Mouse (Mus musculus): Measurements from ENCODE around the gene Amigo3. TPM values are rescaled to one million over a fixed set of nuclear protein-coding genes. Genes with fewer than 3 reads are reported as not detected.

Gene Amigo3
- polyA plus RNA-seq, 1 experiment from 2014 or later: 2.9 TPM

DNA sequence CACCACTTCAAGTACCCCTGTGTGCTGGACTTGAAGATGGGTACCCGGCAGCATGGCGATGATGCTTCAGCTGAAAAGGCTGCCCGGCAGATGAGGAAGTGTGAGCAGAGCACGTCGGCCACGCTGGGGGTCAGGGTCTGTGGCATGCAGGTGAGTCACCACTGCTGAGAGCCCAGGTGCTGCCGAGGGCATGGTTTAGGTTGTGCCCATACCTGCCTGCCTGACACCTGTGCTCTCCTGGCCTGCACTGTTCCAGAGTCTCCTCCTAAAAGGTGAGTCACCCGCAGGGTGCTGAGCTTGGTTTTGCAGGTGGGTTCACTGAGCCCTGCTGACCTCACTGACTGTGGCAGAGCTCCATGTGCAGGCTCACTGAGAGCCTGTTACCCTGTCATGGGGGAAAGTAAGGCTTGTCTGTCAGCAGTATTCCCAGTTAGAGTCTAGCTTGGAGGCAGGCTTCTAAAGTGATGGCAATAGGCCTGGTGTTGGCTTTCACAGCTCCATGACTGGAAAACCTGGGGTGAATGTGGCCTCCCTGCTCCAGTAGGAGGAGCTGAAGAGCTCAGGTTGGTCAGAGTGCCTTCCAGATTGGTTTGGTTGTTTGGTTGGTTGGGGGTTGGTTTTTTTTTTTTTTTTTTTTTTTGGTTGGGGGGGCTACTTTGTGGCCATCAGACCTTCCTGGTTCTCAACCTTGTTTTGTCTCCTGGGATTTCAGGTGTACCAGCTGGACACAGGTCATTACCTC, 8.0 kb upstream of the Amigo3 start:
- no peaks in the 10 kb centered on the region for H3K27me3 ChIP-seq
- no peaks in the 10 kb centered on the region for H3K9me3 ChIP-seq
- H3K36me3 ChIP-seq: peaks cover 59% of the 10 kb centered on the region
- WGBS: over 99% methylated on average over 8 of the region's 8 CpGs
- no peak overlapping the region for H3K4me3 ChIP-seq
- ATAC-seq (ENCODE audit: low FRiP score, low read depth): no peak
- no peak overlapping the region for H3K9ac ChIP-seq
- H3K27ac ChIP-seq (replicated peaks): no peak overlapping the region
- no peak overlapping the region for H3K4me2 ChIP-seq
- peaks cover 18% of the 10 kb centered on the region for H3K4me1 ChIP-seq (replicated peaks)

DNA sequence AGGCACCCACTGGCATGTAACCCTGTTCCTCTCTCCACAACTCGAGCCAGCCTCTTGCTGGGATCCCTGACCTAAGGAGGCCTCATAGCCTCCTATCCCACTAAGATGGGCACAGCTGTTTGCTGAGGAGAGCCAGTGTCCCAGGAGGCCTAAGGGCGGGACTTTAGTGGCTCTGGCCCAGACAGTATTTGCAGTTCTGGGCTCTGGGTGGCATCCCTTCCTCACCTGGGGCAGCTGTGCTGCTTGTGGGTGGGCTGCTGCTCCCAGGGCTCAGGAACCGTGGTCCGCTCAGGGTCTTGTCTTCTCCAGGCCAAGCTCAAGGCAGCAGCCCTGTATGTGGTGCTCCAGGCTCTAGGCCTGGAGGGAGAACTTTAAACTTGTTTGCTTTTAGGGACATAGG, 6.4 kb upstream of the Amigo3 start:
- Histone ChIP-seq H3K9me3 (no peaks in the 10 kb centered on the region), H3K4me2 (no peak overlapping the region), H3K9ac (no peak overlapping the region), H3K4me1 (replicated peaks) (peaks cover 27% of the 10 kb centered on the region), H3K27me3 (no peaks in the 10 kb centered on the region), H3K27ac (replicated peaks) (no peak overlapping the region), H3K36me3 (peaks cover 51% of the 10 kb centered on the region), H3K4me3 (no peak overlapping the region)
- no peak for ATAC-seq (ENCODE audit: low FRiP score, low read depth)
- 94% methylated on average over 4 of the region's 4 CpGs for WGBS

DNA sequence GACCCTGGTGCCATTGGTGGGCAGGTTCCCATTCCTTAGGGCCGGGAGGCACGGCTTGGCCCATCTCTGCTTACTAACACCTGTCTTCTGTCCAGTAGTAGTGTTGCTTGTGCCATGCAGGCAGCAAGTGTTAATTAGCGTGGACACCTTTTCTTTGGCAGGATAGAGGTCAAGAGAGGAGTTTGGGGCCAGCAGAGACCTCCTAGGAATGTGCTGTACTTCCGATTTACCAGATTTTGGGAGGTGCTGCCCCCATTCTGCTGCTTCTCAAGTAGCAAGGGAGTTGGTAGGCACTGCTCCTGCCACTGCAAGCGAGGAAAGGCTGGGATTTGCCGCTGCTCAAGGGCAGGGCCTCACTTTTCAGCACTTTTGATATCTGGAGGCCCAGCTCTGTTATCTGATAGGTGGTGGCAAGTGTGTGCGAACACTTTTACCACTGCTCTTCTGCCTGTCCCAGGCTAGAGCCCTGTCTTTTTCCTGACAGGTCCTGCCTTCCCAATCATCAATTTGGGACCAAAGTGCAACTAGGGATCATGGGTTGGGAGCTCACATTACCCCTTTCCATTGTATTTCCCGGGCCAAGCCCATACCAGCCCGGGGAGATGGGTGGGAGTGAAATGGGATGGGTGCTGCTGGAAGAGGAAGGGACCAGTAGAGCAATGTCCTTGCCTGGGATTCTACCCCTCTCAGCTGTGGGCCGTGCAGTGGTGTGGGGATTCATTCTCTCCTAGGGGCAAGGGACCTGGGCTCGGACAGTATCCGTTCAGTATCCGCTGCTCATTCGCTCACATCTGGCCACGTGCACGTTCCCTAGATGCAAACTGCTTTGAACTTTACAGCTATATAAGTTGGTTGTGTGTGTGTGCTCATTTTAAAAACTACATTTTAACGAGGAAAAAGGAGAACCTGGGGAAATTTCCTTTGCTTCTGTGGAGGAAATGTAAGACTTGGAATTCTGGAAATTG, 5.1 kb upstream of the Amigo3 start:
- no peaks in the 10 kb centered on the region for H3K27me3 ChIP-seq
- H3K4me2 ChIP-seq: peak overlapping the region; percentile 89
- no peak for ATAC-seq (ENCODE audit: low FRiP score, low read depth)
- 51% methylated on average over 17 of the region's 17 CpGs for WGBS
- peak overlapping the region; percentile 27 for H3K9ac ChIP-seq
- H3K27ac ChIP-seq (replicated peaks): peak overlapping the region; percentile 78
- peaks cover 34% of the 10 kb centered on the region for H3K4me1 ChIP-seq (replicated peaks)
- H3K36me3 ChIP-seq: peaks cover 41% of the 10 kb centered on the region
- H3K9me3 ChIP-seq: no peaks in the 10 kb centered on the region
- peak overlapping the region; percentile 54 for H3K4me3 ChIP-seq

DNA sequence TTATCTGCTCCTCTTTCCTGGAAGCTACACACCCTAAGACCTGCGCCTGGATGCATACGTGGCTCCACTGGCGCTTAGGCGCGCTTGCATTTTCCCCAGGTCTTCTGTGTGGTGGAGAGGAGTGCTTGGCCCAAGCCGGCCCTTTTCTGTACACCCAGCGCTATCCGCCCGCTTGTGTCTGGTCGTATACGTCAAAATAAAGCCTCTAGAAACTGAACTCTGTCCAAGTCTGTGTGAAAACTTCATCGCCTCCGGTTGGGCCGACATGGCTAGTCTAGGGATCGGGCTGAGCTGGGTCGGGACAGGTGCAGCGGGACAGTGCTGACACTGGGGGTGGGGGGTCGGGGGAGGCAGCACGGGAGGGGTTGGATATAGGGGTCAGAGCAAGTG, 4.4 kb upstream of the Amigo3 start:
- Histone ChIP-seq H3K4me1 (replicated peaks) (peaks cover 38% of the 10 kb centered on the region), H3K27me3 (no peaks in the 10 kb centered on the region), H3K4me3 (peak overlapping the region; percentile 54), H3K4me2 (peak overlapping the region; percentile 89), H3K9me3 (no peaks in the 10 kb centered on the region), H3K36me3 (peaks cover 35% of the 10 kb centered on the region), H3K27ac (replicated peaks) (peak overlapping the region; percentile 78), H3K9ac (peak overlapping the region; percentile 27)
- peak; percentile 35 for ATAC-seq (ENCODE audit: low FRiP score, low read depth)
- WGBS: under 1% methylated on average over 19 of the region's 19 CpGs

DNA sequence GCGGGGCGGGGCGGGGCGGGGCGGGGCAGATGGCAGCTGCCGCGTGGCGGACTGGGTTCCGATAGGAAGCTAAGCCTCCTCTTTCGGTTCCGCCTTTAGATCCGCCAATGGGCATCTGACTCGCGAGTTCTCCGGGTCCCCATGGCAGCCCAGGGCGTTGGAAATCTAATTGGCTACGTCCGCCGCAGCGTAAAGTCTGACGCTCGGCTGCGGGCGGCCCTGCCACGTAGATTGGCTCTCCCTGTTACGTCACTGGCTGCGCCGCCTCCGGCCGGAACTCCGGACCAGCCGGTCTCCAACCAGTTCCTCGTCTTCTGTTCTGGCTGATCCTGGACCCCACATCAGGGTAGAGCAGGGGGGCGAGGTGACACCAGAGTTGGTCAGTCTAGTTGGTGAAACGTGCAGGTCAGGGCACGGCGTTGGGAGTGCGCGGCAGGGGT, 3.9 kb upstream of the Amigo3 start, which contains the start of gene Gmppb:
Gmppb (plus strand) TSS at position 227 of the 440 bp plus-strand sequence.
- H3K4me1 ChIP-seq (replicated peaks): peaks cover 38% of the 10 kb centered on the region
- H3K27me3 ChIP-seq: no peaks in the 10 kb centered on the region
- under 1% methylated on average over 37 of the region's 39 CpGs for WGBS
- peak; percentile 95 for ATAC-seq (ENCODE audit: low FRiP score, low read depth)
- H3K4me2 ChIP-seq: peak within 1 kb of the TSS; percentile 89
- peak within 1 kb of the TSS; percentile 54 for H3K4me3 ChIP-seq
- no peaks in the 10 kb centered on the region for H3K9me3 ChIP-seq
- H3K9ac ChIP-seq: peak within 1 kb of the TSS; percentile 64
- peaks cover 34% of the 10 kb centered on the region for H3K36me3 ChIP-seq
- H3K27ac ChIP-seq (replicated peaks): peak within 1 kb of the TSS; percentile 81

DNA sequence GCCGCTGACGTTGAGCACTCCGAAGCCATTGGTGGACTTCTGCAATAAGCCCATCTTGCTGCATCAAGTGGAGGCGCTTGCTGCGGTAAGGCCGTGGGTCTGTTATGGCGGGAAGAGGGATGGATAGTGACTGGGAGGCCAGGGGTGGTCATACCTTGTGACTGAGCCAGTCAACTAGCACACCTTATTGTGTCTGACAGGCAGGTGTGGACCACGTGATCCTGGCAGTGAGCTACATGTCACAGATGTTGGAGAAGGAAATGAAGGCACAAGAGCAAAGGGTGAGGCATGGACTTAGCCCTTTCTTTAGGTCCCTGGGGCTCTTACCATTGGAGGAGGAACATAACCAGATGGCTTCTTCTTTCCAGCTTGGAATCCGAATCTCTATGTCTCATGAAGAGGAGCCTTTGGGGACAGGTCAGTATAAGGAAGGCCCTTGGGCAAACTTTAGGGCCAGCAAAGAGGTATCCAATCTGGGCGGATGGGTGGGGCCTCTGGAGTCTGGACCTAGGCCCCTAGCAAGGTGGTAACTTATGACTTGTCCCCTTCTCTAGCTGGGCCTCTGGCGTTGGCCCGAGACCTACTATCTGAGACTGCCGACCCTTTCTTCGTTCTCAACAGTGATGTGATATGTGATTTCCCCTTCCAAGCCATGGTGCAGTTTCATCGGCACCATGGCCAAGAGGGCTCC, 3.3 kb upstream of the Amigo3 start:
- H3K9me3 ChIP-seq: no peaks in the 10 kb centered on the region
- H3K9ac ChIP-seq: peak overlapping the region; percentile 64
- 44% methylated on average over 15 of the region's 15 CpGs for WGBS
- H3K27ac ChIP-seq (replicated peaks): peak overlapping the region; percentile 81
- peak overlapping the region; percentile 54 for H3K4me3 ChIP-seq
- peaks cover 38% of the 10 kb centered on the region for H3K4me1 ChIP-seq (replicated peaks)
- peaks cover 32% of the 10 kb centered on the region for H3K36me3 ChIP-seq
- ATAC-seq (ENCODE audit: low FRiP score, low read depth): peak; percentile 6
- peak overlapping the region; percentile 89 for H3K4me2 ChIP-seq
- H3K27me3 ChIP-seq: no peaks in the 10 kb centered on the region

DNA sequence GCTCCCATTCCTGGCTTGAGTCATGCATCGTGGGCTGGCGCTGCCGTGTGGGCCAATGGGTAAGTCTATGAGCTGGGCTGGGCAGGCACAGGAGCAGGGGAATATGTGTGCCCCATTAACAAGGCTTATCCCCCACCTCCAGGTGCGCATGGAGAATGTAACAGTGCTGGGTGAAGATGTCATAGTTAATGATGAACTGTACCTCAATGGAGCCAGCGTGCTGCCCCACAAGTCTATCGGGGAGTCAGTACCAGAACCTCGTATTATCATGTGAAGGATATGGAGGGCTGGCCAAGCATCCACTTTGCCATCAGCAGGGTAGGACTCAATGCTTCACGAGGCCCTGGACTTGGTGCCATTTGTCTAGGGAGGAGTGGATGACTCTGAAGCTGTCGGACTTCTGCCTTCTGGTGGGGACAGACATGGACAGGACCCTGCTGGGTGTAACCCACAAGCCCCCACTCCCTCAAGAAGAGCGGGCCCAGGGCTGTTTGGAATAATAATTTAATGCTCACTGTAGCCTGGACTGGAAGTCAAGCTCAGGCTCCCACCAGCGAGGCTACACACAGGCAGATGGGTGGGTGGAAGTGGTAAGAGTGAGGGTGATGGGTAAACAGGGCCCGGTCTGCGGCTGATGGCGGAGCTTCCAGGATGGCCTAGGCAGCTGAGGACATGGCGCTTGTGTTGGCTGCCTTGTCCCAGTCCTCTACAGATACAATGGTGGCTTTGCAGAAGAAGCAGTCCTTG, 1.6 kb upstream of the Amigo3 start:
- peaks cover 18% of the 10 kb centered on the region for H3K36me3 ChIP-seq
- H3K9ac ChIP-seq: no peak overlapping the region
- ATAC-seq (ENCODE audit: low FRiP score, low read depth): no peak
- no peaks in the 10 kb centered on the region for H3K9me3 ChIP-seq
- no peak overlapping the region for H3K4me2 ChIP-seq
- no peak overlapping the region for H3K27ac ChIP-seq (replicated peaks)
- 92% methylated on average over 15 of the region's 15 CpGs for WGBS
- H3K27me3 ChIP-seq: no peaks in the 10 kb centered on the region
- H3K4me3 ChIP-seq: no peak overlapping the region
- H3K4me1 ChIP-seq (replicated peaks): peaks cover 38% of the 10 kb centered on the region

DNA sequence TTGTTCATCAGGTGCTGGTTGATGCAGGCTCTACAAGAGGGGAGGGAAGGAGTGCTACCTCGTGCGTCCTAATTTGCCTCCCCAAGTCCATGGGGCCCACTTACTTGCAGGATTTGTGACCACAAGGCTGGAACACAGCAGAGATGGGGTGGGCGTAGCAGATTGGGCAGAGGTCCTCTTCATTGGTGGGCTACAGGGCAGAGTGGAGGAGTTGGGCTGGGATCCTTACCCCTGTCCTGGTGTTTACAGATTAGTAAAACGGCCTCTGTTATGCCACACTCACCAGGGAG, 1.1 kb upstream of the Amigo3 start:
- 87% methylated on average over 4 of the region's 4 CpGs for WGBS
- no peak for ATAC-seq (ENCODE audit: low FRiP score, low read depth)
- no peak overlapping the region for H3K4me2 ChIP-seq
- H3K27me3 ChIP-seq: no peaks in the 10 kb centered on the region
- no peaks in the 10 kb centered on the region for H3K9me3 ChIP-seq
- H3K9ac ChIP-seq: no peak overlapping the region
- no peak overlapping the region for H3K27ac ChIP-seq (replicated peaks)
- H3K4me3 ChIP-seq: no peak overlapping the region
- H3K4me1 ChIP-seq (replicated peaks): peaks cover 38% of the 10 kb centered on the region
- peaks cover 15% of the 10 kb centered on the region for H3K36me3 ChIP-seq

DNA sequence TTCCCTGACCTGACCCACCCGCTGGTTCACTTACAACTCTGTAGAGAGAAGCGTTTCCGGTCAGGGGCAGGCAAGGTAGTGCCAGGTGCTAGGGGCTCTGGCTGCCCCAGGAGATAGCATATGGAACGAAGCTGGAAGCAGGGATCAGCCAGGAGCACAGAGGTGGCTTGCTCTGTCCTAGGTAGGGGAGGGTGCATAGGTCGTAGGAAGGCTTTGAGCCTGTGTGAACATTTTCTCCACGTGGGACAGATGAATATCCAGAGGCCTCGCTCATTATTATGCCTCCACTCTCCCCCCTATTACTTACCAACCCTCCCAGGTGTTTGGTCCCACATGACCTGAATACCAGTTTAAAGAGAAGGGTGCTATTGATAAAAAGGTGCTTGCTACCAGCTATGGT, 548 bp upstream of the Amigo3 start:
- peaks cover 13% of the 10 kb centered on the region for H3K36me3 ChIP-seq
- no peak overlapping the region for H3K9ac ChIP-seq
- no peak overlapping the region for H3K4me3 ChIP-seq
- no peaks in the 10 kb centered on the region for H3K27me3 ChIP-seq
- H3K4me1 ChIP-seq (replicated peaks): peaks cover 38% of the 10 kb centered on the region
- 81% methylated on average over 7 of the region's 7 CpGs for WGBS
- H3K4me2 ChIP-seq: no peak overlapping the region
- ATAC-seq (ENCODE audit: low FRiP score, low read depth): no peak
- no peaks in the 10 kb centered on the region for H3K9me3 ChIP-seq
- H3K27ac ChIP-seq (replicated peaks): no peak overlapping the region; the same call in 1 of the 2 replicates

DNA sequence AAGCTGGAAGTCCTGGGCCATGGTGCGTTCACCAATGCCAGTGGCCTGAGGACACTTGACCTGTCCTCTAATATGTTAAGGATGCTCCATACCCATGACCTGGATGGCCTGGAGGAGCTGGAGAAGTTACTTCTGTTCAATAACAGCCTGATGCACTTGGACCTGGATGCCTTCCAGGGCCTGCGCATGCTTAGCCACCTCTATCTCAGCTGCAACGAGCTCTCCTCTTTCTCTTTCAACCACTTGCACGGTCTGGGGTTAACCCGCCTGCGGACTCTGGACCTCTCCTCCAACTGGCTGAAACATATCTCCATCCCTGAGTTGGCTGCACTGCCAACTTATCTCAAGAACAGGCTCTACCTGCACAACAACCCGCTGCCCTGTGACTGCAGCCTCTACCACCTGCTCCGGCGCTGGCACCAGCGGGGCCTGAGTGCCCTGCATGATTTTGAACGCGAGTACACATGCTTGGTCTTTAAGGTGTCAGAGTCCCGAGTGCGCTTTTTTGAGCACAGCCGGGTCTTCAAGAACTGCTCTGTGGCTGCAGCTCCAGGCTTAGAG, 786 bp downstream of the Amigo3 start:
- 92% methylated on average over 15 of the region's 15 CpGs for WGBS
- H3K9ac ChIP-seq: no peak overlapping the region
- no peak overlapping the region for H3K4me3 ChIP-seq
- H3K36me3 ChIP-seq: peaks cover 22% of the 10 kb centered on the region
- H3K4me2 ChIP-seq: no peak overlapping the region
- H3K4me1 ChIP-seq (replicated peaks): peaks cover 26% of the 10 kb centered on the region
- H3K27ac ChIP-seq (replicated peaks): no peak overlapping the region
- ATAC-seq (ENCODE audit: low FRiP score, low read depth): no peak
- H3K27me3 ChIP-seq: no peaks in the 10 kb centered on the region
- H3K9me3 ChIP-seq: no peaks in the 10 kb centered on the region
